Mouse (Mus musculus) G1E (cell line): ENCODE results near the gene Rpn2.

Experiments used
- GATA1 ChIP-seq: IDR thresholded peaks from 2 replicates; pipeline ENCODE4 v1.6.1; 2012; ENCODE audit warnings: borderline replicate concordance, low read length, inconsistent platforms, mixed read lengths
- GATA2 ChIP-seq: IDR thresholded peaks from 2 replicates; pipeline ENCODE4 v1.6.1; 2012; ENCODE audit warnings: low read depth, low read length, inconsistent platforms, borderline replicate concordance

DNA sequence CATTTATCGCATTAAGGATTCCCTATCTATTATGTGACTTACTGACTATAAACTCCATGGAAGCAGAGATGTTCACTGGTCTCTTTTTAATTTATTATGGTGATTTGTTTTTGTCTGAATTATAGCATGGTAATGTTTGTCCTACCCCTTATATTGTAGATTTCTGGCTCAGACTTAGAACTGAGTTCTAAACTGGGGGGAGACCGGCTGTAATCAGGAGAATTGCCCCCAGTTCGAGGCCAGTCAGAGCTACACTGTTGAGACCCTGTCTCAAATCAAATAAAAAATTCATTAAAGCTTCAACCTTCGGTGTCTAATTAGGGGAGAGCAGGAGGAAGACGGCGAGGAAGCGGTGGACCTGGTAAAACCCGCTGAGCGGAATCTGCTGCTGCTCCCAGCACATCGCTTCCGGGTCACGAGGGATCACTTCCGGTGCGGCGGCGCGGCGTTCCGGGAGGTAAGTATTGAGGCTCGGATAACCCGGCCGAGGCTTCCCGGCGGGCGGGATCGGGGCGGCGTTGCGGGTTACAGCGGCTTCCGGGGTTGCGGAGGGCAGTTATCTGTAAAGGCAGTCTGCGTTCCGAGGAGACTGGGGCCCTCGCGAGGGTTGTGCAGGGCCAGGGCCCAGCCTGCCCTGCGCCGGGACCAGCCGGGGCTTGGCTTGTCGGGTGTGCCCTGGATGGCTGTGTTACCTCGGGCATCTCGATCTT is 88.5 kb downstream of the Rpn2 start, which contains the start of gene Manbal:
- TF ChIP-seq GATA1 (no peak), GATA2 (no peak)
